Mouse (Mus musculus): ENCODE data around the gene Scaf1. TPM values are rescaled to one million over a fixed set of nuclear protein-coding genes. Genes with fewer than 3 reads are reported as not detected.

The Scaf1 gene
- polyA plus RNA-seq, 1 experiment from 2014 or later, result 38.6 TPM

- Histone ChIP-seq H3K4me1 (ENCODE audit: control insufficient read depth, insufficient read depth, low read depth, low read length) (peaks cover 16% of the 10 kb centered on the region), H3K4me2 (ENCODE audit: low read length) (peak within 1 kb of the TSS; percentile 63)
Measured at GRCm38 (mm10) chr7:44998501-44998955, 17.6 kb downstream of the Scaf1 start, which contains the start of gene Bcl2l12. Gene Bcl2l12 (minus strand): TSS chr7:44998712.

GRCm38 (mm10) chr7:44997940-44998428, 18.2 kb downstream of the Scaf1 start:
- H3K9me3 ChIP-seq (ENCODE audit: control insufficient read depth, low read length), result no peaks in the 10 kb centered on the region
- H3K36me3 ChIP-seq (ENCODE audit: control insufficient read depth, insufficient read depth, low read length), result peaks cover 22% of the 10 kb centered on the region
- WGBS, result 3% methylated on average over 15 of the region's 15 CpGs
- H3K4me1 ChIP-seq (ENCODE audit: control insufficient read depth, insufficient read depth, low read depth, low read length), result peaks cover 16% of the 10 kb centered on the region
- H3K4me2 ChIP-seq (ENCODE audit: low read length), result peak overlapping the region; percentile 63
- H3K27me3 ChIP-seq (replicated peaks; ENCODE audit: control insufficient read depth, insufficient read depth, low read length), result no peaks in the 10 kb centered on the region
- H3K9ac ChIP-seq (ENCODE audit: low read depth, low read length), result peak overlapping the region; percentile 66
- H3K27ac ChIP-seq (ENCODE audit: low read depth, low read length), result peak overlapping the region; percentile 79
- no peak for ATAC-seq
- peak overlapping the region; percentile 65 for H3K4me3 ChIP-seq (ENCODE audit: low read length)

More at GRCm38 (mm10) chr7:44998501-44998955, 17.6 kb downstream of the Scaf1 start, which contains the start of gene Bcl2l12:
- WGBS, result 2% methylated on average over 18 of the region's 18 CpGs
- Histone ChIP-seq H3K9me3 (ENCODE audit: control insufficient read depth, low read length) (no peaks in the 10 kb centered on the region), H3K36me3 (ENCODE audit: control insufficient read depth, insufficient read depth, low read length) (peaks cover 27% of the 10 kb centered on the region), H3K27me3 (replicated peaks; ENCODE audit: control insufficient read depth, insufficient read depth, low read length) (no peaks in the 10 kb centered on the region), H3K4me3 (ENCODE audit: low read length) (peak within 1 kb of the TSS; percentile 65), H3K9ac (ENCODE audit: low read depth, low read length) (peak within 1 kb of the TSS; percentile 66), H3K27ac (ENCODE audit: low read depth, low read length) (peak within 1 kb of the TSS; percentile 79)
- ATAC-seq, result no peak

GRCm38 (mm10) chr7:44997231-44997939, 18.8 kb downstream of the Scaf1 start, which contains the start of gene Irf3:
Gene Irf3 (plus strand): TSS chr7:44997648.
- peak within 1 kb of the TSS; percentile 66 for H3K9ac ChIP-seq (ENCODE audit: low read depth, low read length)
- peaks cover 20% of the 10 kb centered on the region for H3K36me3 ChIP-seq (ENCODE audit: control insufficient read depth, insufficient read depth, low read length)
- peak within 1 kb of the TSS; percentile 79 for H3K27ac ChIP-seq (ENCODE audit: low read depth, low read length)
- peak; percentile 93 for ATAC-seq
- H3K9me3 ChIP-seq (ENCODE audit: control insufficient read depth, low read length), result no peaks in the 10 kb centered on the region
- H3K4me1 ChIP-seq (ENCODE audit: control insufficient read depth, insufficient read depth, low read depth, low read length), result peaks cover 16% of the 10 kb centered on the region
- H3K4me2 ChIP-seq (ENCODE audit: low read length), result peak within 1 kb of the TSS; percentile 63
- peak within 1 kb of the TSS; percentile 65 for H3K4me3 ChIP-seq (ENCODE audit: low read length)
- under 1% methylated on average over 43 of the region's 43 CpGs for WGBS
- no peaks in the 10 kb centered on the region for H3K27me3 ChIP-seq (replicated peaks; ENCODE audit: control insufficient read depth, insufficient read depth, low read length)

- H3K4me1 ChIP-seq (ENCODE audit: control insufficient read depth, insufficient read depth, low read depth, low read length), result peaks cover 16% of the 10 kb centered on the region
- 0 out of 2 replicates have a peak overlapping the region, but pooled peaks have one; percentile 32 for H3K27ac ChIP-seq (ENCODE audit: low read depth, low read length)
- H3K4me2 ChIP-seq (ENCODE audit: low read length), result peak overlapping the region; percentile 63
- no peaks in the 10 kb centered on the region for H3K27me3 ChIP-seq (replicated peaks; ENCODE audit: control insufficient read depth, insufficient read depth, low read length)
- ATAC-seq, result no peak
- peak overlapping the region; percentile 24; the same call in 1 of the 2 replicates for H3K9ac ChIP-seq (ENCODE audit: low read depth, low read length)
- H3K4me3 ChIP-seq (ENCODE audit: low read length), result peak overlapping the region; percentile 65
- peaks cover 14% of the 10 kb centered on the region for H3K36me3 ChIP-seq (ENCODE audit: control insufficient read depth, insufficient read depth, low read length)
- 18% methylated on average over 10 of the region's 10 CpGs for WGBS
- no peaks in the 10 kb centered on the region for H3K9me3 ChIP-seq (ENCODE audit: control insufficient read depth, low read length)
Measured at GRCm38 (mm10) chr7:44996672-44997071, 19.5 kb downstream of the Scaf1 start.

- Histone ChIP-seq H3K36me3 (ENCODE audit: control insufficient read depth, insufficient read depth, low read length) (peaks cover under 1% of the 10 kb centered on the region; the same call in 1 of the 2 replicates), H3K27ac (ENCODE audit: low read depth, low read length) (peak overlapping the region; percentile 92), H3K4me2 (ENCODE audit: low read length) (peak overlapping the region; percentile 85), H3K4me3 (ENCODE audit: low read length) (peak overlapping the region; percentile 94), H3K4me1 (ENCODE audit: control insufficient read depth, insufficient read depth, low read depth, low read length) (peaks cover 28% of the 10 kb centered on the region), H3K27me3 (replicated peaks; ENCODE audit: control insufficient read depth, insufficient read depth, low read length) (no peaks in the 10 kb centered on the region), H3K9me3 (ENCODE audit: control insufficient read depth, low read length) (no peaks in the 10 kb centered on the region), H3K9ac (ENCODE audit: low read depth, low read length) (peak overlapping the region; percentile 80)
- ATAC-seq, result peak; percentile 18
- WGBS, result under 1% methylated on average over 29 of the region's 29 CpGs
Measured at GRCm38 (mm10) chr7:44986879-44987718, 29.1 kb downstream of the Scaf1 start.

GRCm38 (mm10) chr7:44986192-44986878, 29.8 kb downstream of the Scaf1 start, which contains the start of gene Prmt1:
Gene Prmt1 (minus strand): TSS chr7:44986568.
- H3K9ac ChIP-seq (ENCODE audit: low read depth, low read length), result peak within 1 kb of the TSS; percentile 97
- H3K36me3 ChIP-seq (ENCODE audit: control insufficient read depth, insufficient read depth, low read length), result peaks cover 8% of the 10 kb centered on the region
- peaks cover 28% of the 10 kb centered on the region for H3K4me1 ChIP-seq (ENCODE audit: control insufficient read depth, insufficient read depth, low read depth, low read length)
- ATAC-seq, result peak; percentile 98
- no peaks in the 10 kb centered on the region for H3K9me3 ChIP-seq (ENCODE audit: control insufficient read depth, low read length)
- peak within 1 kb of the TSS; percentile 85 for H3K4me2 ChIP-seq (ENCODE audit: low read length)
- under 1% methylated on average over 42 of the region's 42 CpGs for WGBS
- no peaks in the 10 kb centered on the region for H3K27me3 ChIP-seq (replicated peaks; ENCODE audit: control insufficient read depth, insufficient read depth, low read length)
- peak within 1 kb of the TSS; percentile 96 for H3K27ac ChIP-seq (ENCODE audit: low read depth, low read length)
- peak within 1 kb of the TSS; percentile 94 for H3K4me3 ChIP-seq (ENCODE audit: low read length)

- under 1% methylated on average over 41 of the region's 45 CpGs for WGBS
- no peaks in the 10 kb centered on the region for H3K27me3 ChIP-seq (replicated peaks; ENCODE audit: control insufficient read depth, insufficient read depth, low read length)
- H3K9me3 ChIP-seq (ENCODE audit: control insufficient read depth, low read length), result no peaks in the 10 kb centered on the region
- peak overlapping the region; percentile 97 for H3K9ac ChIP-seq (ENCODE audit: low read depth, low read length)
- H3K4me2 ChIP-seq (ENCODE audit: low read length), result peak overlapping the region; percentile 77
- H3K36me3 ChIP-seq (ENCODE audit: control insufficient read depth, insufficient read depth, low read length), result peaks cover 14% of the 10 kb centered on the region
- H3K4me3 ChIP-seq (ENCODE audit: low read length), result peak overlapping the region; percentile 94
- no peak; the same call in 1 of the 2 replicates for ATAC-seq
- peaks cover 28% of the 10 kb centered on the region for H3K4me1 ChIP-seq (ENCODE audit: control insufficient read depth, insufficient read depth, low read depth, low read length)
- peak overlapping the region; percentile 96 for H3K27ac ChIP-seq (ENCODE audit: low read depth, low read length)
Measured at GRCm38 (mm10) chr7:44985595-44986191, 30.5 kb downstream of the Scaf1 start.

- Histone ChIP-seq H3K27me3 (replicated peaks; ENCODE audit: control insufficient read depth, insufficient read depth, low read length) (no peaks in the 10 kb centered on the region), H3K9ac (ENCODE audit: low read depth, low read length) (no peak overlapping the region), H3K4me1 (ENCODE audit: control insufficient read depth, insufficient read depth, low read depth, low read length) (peaks cover 28% of the 10 kb centered on the region), H3K27ac (ENCODE audit: low read depth, low read length) (no peak overlapping the region), H3K36me3 (ENCODE audit: control insufficient read depth, insufficient read depth, low read length) (peaks cover 21% of the 10 kb centered on the region), H3K9me3 (ENCODE audit: control insufficient read depth, low read length) (no peaks in the 10 kb centered on the region), H3K4me2 (ENCODE audit: low read length) (peak overlapping the region; percentile 77), H3K4me3 (ENCODE audit: low read length) (peak overlapping the region; percentile 94)
- WGBS, result 39% methylated on average over 3 of the region's 3 CpGs
- ATAC-seq, result no peak
Measured at GRCm38 (mm10) chr7:44984833-44985164, 31.4 kb downstream of the Scaf1 start.

Data from hindbrain, embryonic 16.5 days (tissue).